Mouse (Mus musculus) heart, embryonic 14.5 days (tissue): ENCODE data around the gene Vmn2r12. TPM values are rescaled to one million over a fixed set of nuclear protein-coding genes. Genes with fewer than 3 reads are reported as not detected.

Experiments used
- polyA plus RNA-seq: library from polyadenylated mRNA; unstranded; fragments of >200 nt; fragmentation: Nextera tagmentation; extraction: Ambion mirVana; gene quantifications from 2 replicates; pipeline ENCODE4 v1.2.1, GENCODE M21; 2014

Vmn2r12 gene
- polyA plus RNA-seq, 1 experiment from 2014 or later, result not detected

Other genes with a start within 250 kb of the Vmn2r12 start
- not detected in 2 replicates for gene Vmn2r9, start 245.3 kb downstream of the Vmn2r12 start, polyA plus RNA-seq
- gene Vmn2r10, start 91.4 kb downstream of the Vmn2r12 start, polyA plus RNA-seq, result not detected in 2 replicates
- gene Vmn2r11, start 38.4 kb downstream of the Vmn2r12 start, polyA plus RNA-seq, result not detected in 2 replicates
- gene Vmn2r13, start 94.2 kb upstream of the Vmn2r12 start, polyA plus RNA-seq, result not detected in 2 replicates
- gene Vmn2r14, start 126.8 kb upstream of the Vmn2r12 start, polyA plus RNA-seq, result not detected in 2 replicates
- gene Vmn2r15, start 199.7 kb upstream of the Vmn2r12 start, polyA plus RNA-seq, result not detected in 2 replicates
- gene Vmn2r16, start 232.2 kb upstream of the Vmn2r12 start, polyA plus RNA-seq, result not detected in 2 replicates